Mouse (Mus musculus) stomach, embryonic 15.5 days (tissue): ENCODE data around the gene Thumpd3. TPM values are rescaled to one million over a fixed set of nuclear protein-coding genes. Genes with fewer than 3 reads are reported as not detected.

ENCODE experiments used
- ATAC-seq: fragments of 200-750 bp; cut with Nextera tagmentation; 2 replicates; pipeline ENCODE4 v1.8.0; 2017; ENCODE audit warnings: low read depth, moderate number of reproducible peaks, moderate TSS enrichment; ENCODE audit not compliant: insufficient read depth, low FRiP score
- H3K27ac ChIP-seq: fragments of 300-500 bp; sonication (generic); 2 replicates; pipeline ENCODE4 v1.5.1; 2015; ENCODE audit warnings: mild to moderate bottlenecking, inconsistent platforms
- H3K27me3 ChIP-seq: fragments of 300-500 bp; sonication (generic); replicated peaks from 2 replicates; pipeline ENCODE4 v1.6.1; 2015; ENCODE audit warnings: inconsistent platforms
- H3K36me3 ChIP-seq: fragments of 300-500 bp; sonication (generic); 2 replicates; pipeline ENCODE4 v1.6.1; 2015; ENCODE audit warnings: inconsistent platforms
- H3K4me1 ChIP-seq: fragments of 300-500 bp; sonication (generic); 2 replicates; pipeline ENCODE4 v1.6.1; 2015; ENCODE audit warnings: inconsistent platforms
- H3K4me2 ChIP-seq: fragments of 300-500 bp; sonication (generic); 2 replicates; pipeline ENCODE4 v1.6.1; 2015; ENCODE audit warnings: mild to moderate bottlenecking, inconsistent platforms
- H3K4me3 ChIP-seq: fragments of 300-500 bp; sonication (generic); replicated peaks from 2 replicates; pipeline ENCODE4 v1.5.1; 2015; ENCODE audit warnings: inconsistent platforms
- H3K9ac ChIP-seq: fragments of 300-500 bp; sonication (generic); 2 replicates; pipeline ENCODE4 v1.6.1; 2015; ENCODE audit warnings: inconsistent platforms
- H3K9me3 ChIP-seq: fragments of 300-500 bp; sonication (generic); 2 replicates; pipeline ENCODE4 v1.6.1; 2016; ENCODE audit warnings: inconsistent platforms
- WGBS: fragments of 180-500 bp; shearing (Covaris S2); methylation state at CpG from one replicate; pipeline ENCODE4 v1.1.7; 2015; 5-methylcytosine and 5-hydroxymethylcytosine counted together
- polyA plus RNA-seq: library from polyadenylated mRNA; unstranded; fragments of >200 nt; fragmentation: Nextera tagmentation; extraction: Ambion mirVana; gene quantifications from 2 replicates; pipeline ENCODE4 v1.2.1, GENCODE M21; 2015

Thumpd3 gene
- polyA plus RNA-seq, 1 experiment from 2014 or later = 52.3 TPM

GRCm38 (mm10) chr6:113095547-113095946 lies 49.5 kb downstream of the Thumpd3 start:
- no peaks in the 10 kb centered on the region for H3K27me3 ChIP-seq
- H3K4me1 ChIP-seq = peaks cover 8% of the 10 kb centered on the region; the same call in 1 of the 2 replicates
- H3K4me2 ChIP-seq = no peak overlapping the region
- no peaks in the 10 kb centered on the region for H3K9me3 ChIP-seq
- 79% methylated on average over 1 of the region's 1 CpGs for WGBS
- no peak overlapping the region for H3K27ac ChIP-seq
- no peak for ATAC-seq
- no peak overlapping the region for H3K9ac ChIP-seq
- no peaks in the 10 kb centered on the region for H3K36me3 ChIP-seq
- H3K4me3 ChIP-seq = no peak overlapping the region

GRCm38 (mm10) chr6:113097662-113098061 lies 51.6 kb downstream of the Thumpd3 start:
- no peak for ATAC-seq

GRCm38 (mm10) chr6:113099640-113100289 lies 53.7 kb downstream of the Thumpd3 start:
- peak overlapping the region; percentile 88 for H3K27ac ChIP-seq
- peak overlapping the region; percentile 30 for H3K4me2 ChIP-seq
- WGBS = 16% methylated on average over 5 of the region's 5 CpGs
- no peaks in the 10 kb centered on the region for H3K27me3 ChIP-seq
- H3K36me3 ChIP-seq = peaks cover 4% of the 10 kb centered on the region; the same call in 1 of the 2 replicates
- H3K9me3 ChIP-seq = no peaks in the 10 kb centered on the region
- peak; percentile 89 for ATAC-seq
- no peak overlapping the region for H3K9ac ChIP-seq
- no peak overlapping the region for H3K4me3 ChIP-seq
- H3K4me1 ChIP-seq = peaks cover 10% of the 10 kb centered on the region; the same call in 1 of the 2 replicates

More at GRCm38 (mm10) chr6:113097662-113098061, 51.6 kb downstream of the Thumpd3 start:
- H3K27ac ChIP-seq = no peak overlapping the region
- H3K4me2 ChIP-seq = no peak overlapping the region
- H3K4me3 ChIP-seq = no peak overlapping the region
- no peaks in the 10 kb centered on the region for H3K27me3 ChIP-seq
- no peaks in the 10 kb centered on the region for H3K36me3 ChIP-seq
- 85% methylated on average over 5 of the region's 5 CpGs for WGBS
- no peak overlapping the region for H3K9ac ChIP-seq
- H3K4me1 ChIP-seq = peaks cover 10% of the 10 kb centered on the region; the same call in 1 of the 2 replicates
- H3K9me3 ChIP-seq = no peaks in the 10 kb centered on the region

GRCm38 (mm10) chr6:113102541-113102940 lies 56.5 kb downstream of the Thumpd3 start:
- Histone ChIP-seq H3K4me3 (no peak overlapping the region), H3K9me3 (no peaks in the 10 kb centered on the region), H3K4me2 (no peak overlapping the region), H3K4me1 (peaks cover 10% of the 10 kb centered on the region; the same call in 1 of the 2 replicates), H3K27me3 (no peaks in the 10 kb centered on the region), H3K9ac (no peak overlapping the region), H3K36me3 (peaks cover 11% of the 10 kb centered on the region), H3K27ac (no peak overlapping the region)
- ATAC-seq = no peak
- 83% methylated on average over 4 of the region's 4 CpGs for WGBS

- Histone ChIP-seq H3K4me2 (no peak overlapping the region), H3K27me3 (no peaks in the 10 kb centered on the region), H3K4me1 (peaks cover 10% of the 10 kb centered on the region; the same call in 1 of the 2 replicates), H3K4me3 (no peak overlapping the region), H3K36me3 (peaks cover 11% of the 10 kb centered on the region), H3K27ac (no peak overlapping the region), H3K9me3 (no peaks in the 10 kb centered on the region), H3K9ac (no peak overlapping the region)
- ATAC-seq = no peak
Observed at GRCm38 (mm10) chr6:113103765-113104164, 57.7 kb downstream of the Thumpd3 start.

GRCm38 (mm10) chr6:113109378-113109777 lies 63.4 kb downstream of the Thumpd3 start:
- ATAC-seq = no peak
- 84% methylated on average over 3 of the region's 3 CpGs for WGBS

GRCm38 (mm10) chr6:113109956-113110355 lies 63.9 kb downstream of the Thumpd3 start:
- Histone ChIP-seq H3K9me3 (no peaks in the 10 kb centered on the region), H3K27ac (no peak overlapping the region), H3K27me3 (no peaks in the 10 kb centered on the region), H3K4me3 (no peak overlapping the region), H3K4me1 (no peaks in the 10 kb centered on the region), H3K9ac (no peak overlapping the region), H3K36me3 (peaks cover 33% of the 10 kb centered on the region), H3K4me2 (no peak overlapping the region)
- no peak for ATAC-seq
- 76% methylated on average over 7 of the region's 7 CpGs for WGBS

More at GRCm38 (mm10) chr6:113109378-113109777, 63.4 kb downstream of the Thumpd3 start:
- Histone ChIP-seq H3K27ac (no peak overlapping the region), H3K27me3 (no peaks in the 10 kb centered on the region), H3K4me1 (no peaks in the 10 kb centered on the region), H3K9me3 (no peaks in the 10 kb centered on the region), H3K4me3 (no peak overlapping the region), H3K9ac (no peak overlapping the region), H3K4me2 (no peak overlapping the region), H3K36me3 (peaks cover 35% of the 10 kb centered on the region)

Other genes with a start within 250 kb of the Thumpd3 start
- 5.3 and 6.6 TPM in 2 replicates for gene Srgap3, start 99.0 kb upstream of the Thumpd3 start, polyA plus RNA-seq
- 70.3 and 72.2 TPM in 2 replicates for gene Setd5, start 31.1 kb downstream of the Thumpd3 start, polyA plus RNA-seq
- 1.7 and 2.0 TPM in 2 replicates for gene Lhfpl4, start 149.2 kb downstream of the Thumpd3 start, polyA plus RNA-seq
- gene Mtmr14, start 191.6 kb downstream of the Thumpd3 start, polyA plus RNA-seq = 34.3 and 38.2 TPM in 2 replicates
- 0.22 and 0.23 TPM in 2 replicates for gene Cpne9, start 236.1 kb downstream of the Thumpd3 start, polyA plus RNA-seq